Mouse (Mus musculus) heart, postnatal 0 days (tissue): ENCODE data around the gene Nt5c2. TPM values are rescaled to one million over a fixed set of nuclear protein-coding genes. Genes with fewer than 3 reads are reported as not detected.

Source experiments
- ATAC-seq: fragments of 200-750 bp; cut with Nextera tagmentation; 2 replicates; pipeline ENCODE4 v1.8.0; 2017; ENCODE audit warnings: low read depth, moderate number of reproducible peaks, moderate library complexity; ENCODE audit not compliant: insufficient read depth
- DNase-seq: peaks from one replicate; pipeline ENCODE4 v3.0.0-alpha.2; 2016; ENCODE audit warnings: low spot score
- H3K27ac ChIP-seq: fragments of 300-500 bp; sonication (generic); 2 replicates; pipeline ENCODE4 v1.5.1; 2014; ENCODE audit warnings: low read depth, mild to moderate bottlenecking
- H3K27me3 ChIP-seq: fragments of 300-500 bp; sonication (generic); 2 replicates; pipeline ENCODE4 v1.6.1; 2014; ENCODE audit warnings: low read length, mixed read lengths; ENCODE audit not compliant: control insufficient read depth, insufficient read depth
- H3K36me3 ChIP-seq: fragments of 300-500 bp; sonication (generic); replicated peaks from 2 replicates; pipeline ENCODE4 v1.6.1; 2014; ENCODE audit warnings: low read length, mixed read lengths; ENCODE audit not compliant: control insufficient read depth, insufficient read depth
- H3K4me1 ChIP-seq: fragments of 300-500 bp; sonication (generic); 2 replicates; pipeline ENCODE4 v1.6.1; 2014; ENCODE audit warnings: antibody characterized with exemption; ENCODE audit not compliant: control insufficient read depth, insufficient read depth
- H3K4me2 ChIP-seq: fragments of 300-500 bp; sonication (generic); 2 replicates; pipeline ENCODE4 v1.6.1; 2014; ENCODE audit warnings: low read depth, mild to moderate bottlenecking, low read length, moderate library complexity
- H3K4me3 ChIP-seq: fragments of 300-500 bp; sonication (generic); 2 replicates; pipeline ENCODE4 v1.5.1; 2014; ENCODE audit warnings: low read depth, low read length
- H3K9ac ChIP-seq: fragments of 300-500 bp; sonication (generic); replicated peaks from 2 replicates; pipeline ENCODE4 v1.6.1; 2014; ENCODE audit warnings: low read depth, low read length, mixed read lengths
- H3K9me3 ChIP-seq: fragments of 300-500 bp; sonication (generic); replicated peaks from 2 replicates; pipeline ENCODE4 v1.6.1; 2016; ENCODE audit warnings: low read length; ENCODE audit not compliant: control insufficient read depth
- CTCF ChIP-seq: IDR thresholded peaks from 2 replicates; pipeline ENCODE4 v1.5.1; 2016; ENCODE audit warnings: antibody characterized with exemption, control low read depth, low read depth
- EP300 ChIP-seq: IDR thresholded peaks from 2 replicates; pipeline ENCODE4 v1.6.1; 2016; ENCODE audit warnings: antibody characterized with exemption, low read depth
- WGBS: fragments of 180-500 bp; shearing (Covaris S2); extraction: QIAGEN DNeasy Blood & Tissue Kit; methylation state at CpG from one replicate; pipeline ENCODE4 v1.1.7; 2014; 5-methylcytosine and 5-hydroxymethylcytosine counted together
- polyA plus RNA-seq: library from polyadenylated mRNA; unstranded; fragments of >200 nt; fragmentation: Nextera tagmentation; extraction: Ambion mirVana; gene quantifications from 2 replicates; pipeline ENCODE4 v1.2.1, GENCODE M21; 2015
- total RNA-seq: library from RNA; depleted of rRNA; stranded (reverse); fragments of >200 nt; gene quantifications from 2 replicates; pipeline ENCODE4 v1.2.3, GENCODE M21; 2014; ENCODE audit warnings: low replicate concordance

Nt5c2 gene
- total and polyA plus RNA-seq, 2 experiments from 2014 or later: 33.9 to 111 TPM

DNA sequence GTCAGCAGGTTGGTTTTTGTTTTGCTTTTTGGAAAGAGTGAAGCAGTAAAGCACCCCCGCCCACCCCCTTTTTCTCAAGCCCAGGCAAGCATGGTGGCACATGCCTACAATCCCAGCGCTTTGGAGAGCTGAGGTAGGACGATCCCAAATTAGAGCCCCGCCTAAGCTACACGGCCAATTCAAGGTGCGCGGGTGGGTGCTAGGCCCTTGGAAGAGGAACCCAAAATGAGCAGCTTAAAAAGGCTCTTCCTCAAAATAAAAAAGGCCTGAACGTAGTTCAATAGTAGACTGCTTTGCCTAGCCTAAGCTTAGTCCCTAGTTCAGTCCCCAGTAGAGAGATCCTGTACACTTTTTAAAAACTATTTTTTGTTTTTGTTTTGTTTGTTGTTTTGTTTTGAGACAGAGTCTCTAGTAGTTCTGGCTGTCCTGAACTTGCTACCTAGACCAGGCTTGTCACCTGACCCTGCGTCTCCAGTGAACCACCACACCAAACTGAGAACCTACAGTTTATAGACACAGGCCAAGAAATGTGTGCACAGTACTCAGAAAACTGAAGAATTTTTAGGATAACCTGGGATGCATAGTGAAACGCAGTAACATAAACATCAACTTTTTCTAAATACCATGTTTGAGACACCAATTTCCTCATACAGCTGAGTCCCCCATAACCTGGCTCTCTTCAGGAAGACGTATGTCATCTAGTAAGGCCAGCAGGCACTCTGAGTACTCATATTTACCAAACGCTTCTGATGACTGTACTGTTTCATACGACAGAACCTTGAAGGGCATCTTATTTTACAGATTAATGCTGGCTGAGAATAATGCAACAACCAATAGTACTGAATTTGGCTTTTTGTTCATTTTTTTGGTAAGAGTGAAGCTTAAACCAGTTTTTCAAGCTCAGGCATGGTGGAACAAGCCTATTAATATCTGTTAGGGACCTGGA lies 54.6 kb downstream of the Nt5c2 start:
- 46% methylated on average over 13 of the region's 13 CpGs for WGBS
- H3K27ac ChIP-seq: peak overlapping the region; percentile 99
- peaks cover 34% of the 10 kb centered on the region for H3K4me1 ChIP-seq
- no peaks in the 10 kb centered on the region for H3K9me3 ChIP-seq
- ATAC-seq (no peak), DNase-seq (no peak)
- H3K9ac ChIP-seq: peak overlapping the region; percentile 97
- H3K36me3 ChIP-seq: no peaks in the 10 kb centered on the region
- peak overlapping the region; percentile 63 for H3K4me3 ChIP-seq
- TF ChIP-seq CTCF (no peak), EP300 (no peak)
- H3K4me2 ChIP-seq: peak overlapping the region; percentile 75
- H3K27me3 ChIP-seq: no peaks in the 10 kb centered on the region

DNA sequence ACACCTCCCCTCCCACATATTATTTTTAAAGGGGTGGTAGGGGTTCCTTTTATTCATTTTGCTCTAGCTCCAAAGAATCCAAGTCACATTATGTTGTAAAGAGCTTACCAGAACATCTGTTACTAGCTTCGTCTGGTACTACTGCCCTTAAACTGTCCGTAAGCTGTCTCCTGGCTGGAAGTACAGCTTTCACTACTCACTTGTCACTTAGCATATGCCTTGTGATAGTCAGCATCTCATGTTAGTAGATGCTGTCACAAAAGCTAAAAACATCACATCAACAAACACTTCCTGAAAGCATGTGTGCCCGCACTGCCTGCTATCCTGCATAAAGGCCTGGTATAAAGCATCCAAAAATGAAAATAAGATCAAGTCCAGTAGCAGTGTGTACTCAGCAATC lies 55.4 kb downstream of the Nt5c2 start:
- Histone ChIP-seq H3K27me3 (no peaks in the 10 kb centered on the region), H3K4me1 (peaks cover 34% of the 10 kb centered on the region), H3K36me3 (no peaks in the 10 kb centered on the region), H3K9ac (no peak overlapping the region), H3K27ac (peak overlapping the region; percentile 99), H3K4me2 (peak overlapping the region; percentile 75), H3K4me3 (peak overlapping the region; percentile 1; the same call in 1 of the 2 replicates), H3K9me3 (no peaks in the 10 kb centered on the region)
- ATAC-seq (no peak), DNase-seq (peak; percentile 34)
- TF ChIP-seq EP300: no peak
- no peak for TF ChIP-seq CTCF
- WGBS: 30% methylated on average over 3 of the region's 3 CpGs

DNA sequence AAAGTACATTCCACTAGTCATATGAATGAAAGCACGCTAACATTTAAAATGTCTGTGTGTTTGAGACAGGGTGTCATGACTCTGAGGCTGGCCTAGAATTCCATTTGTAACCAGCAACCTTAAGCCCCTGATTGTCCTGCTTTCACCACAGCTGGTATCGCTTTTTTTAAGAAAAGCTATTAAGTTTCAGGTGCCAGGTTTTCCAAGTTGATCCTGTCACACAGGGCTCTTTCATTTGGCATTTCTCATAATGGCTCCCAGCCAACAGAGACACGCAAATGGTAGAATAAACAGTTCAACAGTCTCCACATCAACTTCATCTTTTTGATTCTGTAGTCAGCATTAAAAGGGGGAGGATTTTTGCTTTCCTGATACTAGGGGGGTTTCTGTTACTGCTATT lies 56.4 kb downstream of the Nt5c2 start:
- ATAC-seq (no peak), DNase-seq (no peak)
- H3K9ac ChIP-seq: no peak overlapping the region
- H3K4me2 ChIP-seq: no peak overlapping the region
- H3K27ac ChIP-seq: no peak overlapping the region
- no peaks in the 10 kb centered on the region for H3K36me3 ChIP-seq
- TF ChIP-seq EP300 (no peak), CTCF (no peak)
- no peaks in the 10 kb centered on the region for H3K9me3 ChIP-seq
- no peak overlapping the region for H3K4me3 ChIP-seq
- no peaks in the 10 kb centered on the region for H3K27me3 ChIP-seq
- peaks cover 38% of the 10 kb centered on the region for H3K4me1 ChIP-seq
- 58% methylated on average over 3 of the region's 3 CpGs for WGBS

DNA sequence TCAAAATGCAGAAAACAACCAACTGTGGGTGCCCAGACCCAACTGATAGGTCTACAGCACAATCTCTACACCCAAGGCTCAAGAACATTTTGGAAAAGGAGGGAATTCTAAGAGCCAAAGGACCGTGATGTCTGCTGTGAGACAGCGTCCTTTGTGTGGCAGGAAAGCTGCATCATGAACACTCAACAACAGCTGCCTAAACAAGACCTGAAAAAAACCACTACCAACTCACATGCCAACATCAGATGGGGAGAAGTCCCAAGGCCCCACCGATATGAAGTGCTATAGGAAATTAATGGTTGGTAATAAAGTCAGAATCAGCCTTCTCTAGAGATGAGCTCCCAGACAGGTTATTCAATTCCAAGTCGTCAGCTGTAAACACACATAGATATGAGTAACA lies 57.0 kb downstream of the Nt5c2 start:
- H3K4me3 ChIP-seq: no peak overlapping the region
- no peaks in the 10 kb centered on the region for H3K9me3 ChIP-seq
- TF ChIP-seq EP300: no peak
- no peak for TF ChIP-seq CTCF
- DNase-seq: no peak
- H3K27ac ChIP-seq: no peak overlapping the region
- H3K9ac ChIP-seq: no peak overlapping the region
- no peaks in the 10 kb centered on the region for H3K27me3 ChIP-seq
- no peak for ATAC-seq
- H3K4me2 ChIP-seq: no peak overlapping the region
- WGBS: 70% methylated on average over 4 of the region's 4 CpGs
- no peaks in the 10 kb centered on the region for H3K36me3 ChIP-seq
- H3K4me1 ChIP-seq: peaks cover 38% of the 10 kb centered on the region

DNA sequence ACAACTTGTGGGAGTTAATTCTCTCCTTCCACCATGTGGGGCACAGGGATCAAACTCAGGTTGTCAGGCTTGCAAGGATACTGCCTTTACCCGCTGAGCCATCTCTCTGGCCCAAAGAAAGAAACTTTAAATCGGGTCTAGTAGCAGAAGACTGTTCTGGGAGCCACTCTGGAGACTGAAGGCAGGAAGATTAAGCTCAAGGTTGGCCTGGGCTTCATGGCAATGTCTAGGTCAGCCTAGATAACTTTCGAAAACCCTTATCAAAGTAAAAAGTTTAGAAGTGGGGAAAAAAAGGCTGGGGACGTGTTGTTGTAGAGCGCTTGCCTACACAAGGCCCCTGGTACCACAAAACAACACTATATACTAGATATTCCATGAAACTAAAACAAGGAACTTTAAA lies 58.0 kb downstream of the Nt5c2 start:
- WGBS: 69% methylated on average over 5 of the region's 5 CpGs
- peaks cover 33% of the 10 kb centered on the region for H3K4me1 ChIP-seq

More for the DNA sequence above, 58.0 kb downstream of the Nt5c2 start:
- no peaks in the 10 kb centered on the region for H3K36me3 ChIP-seq
- ATAC-seq (no peak), DNase-seq (no peak)
- no peaks in the 10 kb centered on the region for H3K27me3 ChIP-seq
- H3K9ac ChIP-seq: no peak overlapping the region
- no peak overlapping the region for H3K4me3 ChIP-seq
- no peaks in the 10 kb centered on the region for H3K9me3 ChIP-seq
- H3K4me2 ChIP-seq: no peak overlapping the region
- TF ChIP-seq CTCF (no peak), EP300 (no peak)
- no peak overlapping the region for H3K27ac ChIP-seq
